Mouse (Mus musculus): ENCODE data around the gene Tfip11. TPM values are rescaled to one million over a fixed set of nuclear protein-coding genes. Genes with fewer than 3 reads are reported as not detected.

Gene Tfip11
- polyA plus RNA-seq, 1 experiment from 2014 or later, result 21.6 TPM

DNA sequence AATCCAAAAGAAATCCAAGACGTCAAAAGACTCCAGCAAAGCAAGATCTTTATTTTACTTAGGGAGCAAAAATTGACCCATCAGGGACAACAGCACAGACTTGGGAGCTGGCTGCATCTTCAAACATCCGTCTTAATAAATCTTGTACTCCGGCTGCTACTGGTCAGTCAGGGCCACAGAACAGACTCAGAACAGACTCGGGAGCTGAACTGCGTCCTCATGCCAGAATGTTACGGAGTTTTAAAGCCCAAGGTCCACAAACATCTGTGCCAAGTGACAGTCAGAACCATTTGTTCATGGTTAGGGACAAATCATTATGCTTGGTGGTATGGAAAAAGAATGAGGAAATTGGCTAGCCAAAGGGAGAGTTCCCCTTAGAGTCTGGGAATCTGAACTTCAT lies 2.9 kb upstream of the Tfip11 start:
- no peak overlapping the region for H3K4me3 ChIP-seq
- no peak for ATAC-seq (ENCODE audit: insufficient number of reproducible peaks, low FRiP score)
- H3K9ac ChIP-seq, result no peak overlapping the region
- WGBS, result 87% methylated on average over 6 of the region's 6 CpGs
- peaks cover 8% of the 10 kb centered on the region for H3K36me3 ChIP-seq
- no peak overlapping the region for H3K27ac ChIP-seq (ENCODE audit: poor library complexity, severe bottlenecking)
- H3K9me3 ChIP-seq (replicated peaks), result no peaks in the 10 kb centered on the region; the same call in 1 of the 2 replicates
- H3K4me1 ChIP-seq (replicated peaks), result peaks cover 23% of the 10 kb centered on the region
- H3K27me3 ChIP-seq (replicated peaks), result no peaks in the 10 kb centered on the region
- no peak overlapping the region for H3K4me2 ChIP-seq

DNA sequence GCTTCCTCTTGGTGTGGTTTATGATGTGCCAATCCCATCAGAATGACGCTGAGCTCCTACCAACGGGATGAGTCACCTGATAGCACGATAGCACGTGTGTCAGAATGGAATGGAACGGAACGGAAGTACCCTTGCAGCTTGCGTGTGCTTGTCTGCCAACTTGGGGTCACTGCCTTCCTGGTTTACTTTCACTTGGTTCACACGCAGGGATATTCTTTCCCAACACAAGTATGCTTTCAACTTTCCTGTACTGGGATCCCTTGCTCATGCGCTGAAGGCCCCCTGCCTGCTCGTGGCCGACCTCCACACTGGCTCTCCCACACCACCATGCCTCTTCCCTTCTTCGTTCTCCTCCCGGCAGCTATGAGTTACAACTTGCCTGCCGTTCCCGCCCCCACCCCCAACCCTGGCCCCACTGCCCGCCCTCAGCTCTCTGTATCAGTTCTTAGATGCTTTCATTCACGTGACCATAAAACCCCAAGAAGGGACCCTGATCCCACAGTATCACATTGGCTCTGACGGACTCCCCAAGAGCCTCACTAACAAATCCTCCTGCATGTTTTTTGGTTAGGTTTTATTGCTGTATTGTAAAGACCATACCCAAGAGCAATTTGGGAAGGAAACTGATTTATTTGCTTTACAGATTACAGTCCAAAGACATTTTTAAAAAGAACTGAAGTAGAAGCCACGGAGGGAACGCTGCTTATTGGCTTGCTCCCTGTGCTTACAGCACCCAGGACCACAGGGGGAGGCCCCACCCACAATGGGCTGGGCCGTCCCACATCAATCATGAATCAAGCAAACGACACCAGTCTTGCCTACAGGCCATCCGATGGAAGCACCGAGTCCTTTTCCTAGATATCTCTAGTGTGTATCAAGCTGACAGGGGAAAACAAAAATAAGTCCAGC lies 1.3 kb upstream of the Tfip11 start:
- H3K27me3 ChIP-seq (replicated peaks), result no peaks in the 10 kb centered on the region
- 22% methylated on average over 24 of the region's 24 CpGs for WGBS
- H3K4me2 ChIP-seq, result peak overlapping the region; percentile 92
- ATAC-seq (ENCODE audit: insufficient number of reproducible peaks, low FRiP score), result peak; percentile 71; the same call in 1 of the 2 replicates
- no peaks in the 10 kb centered on the region; the same call in 1 of the 2 replicates for H3K9me3 ChIP-seq (replicated peaks)
- H3K9ac ChIP-seq, result peak overlapping the region; percentile 26; the same call in 1 of the 2 replicates
- H3K36me3 ChIP-seq, result peaks cover 24% of the 10 kb centered on the region
- H3K27ac ChIP-seq (ENCODE audit: poor library complexity, severe bottlenecking), result peak overlapping the region; percentile 65
- H3K4me3 ChIP-seq, result peak overlapping the region; percentile 81
- H3K4me1 ChIP-seq (replicated peaks), result peaks cover 23% of the 10 kb centered on the region

DNA sequence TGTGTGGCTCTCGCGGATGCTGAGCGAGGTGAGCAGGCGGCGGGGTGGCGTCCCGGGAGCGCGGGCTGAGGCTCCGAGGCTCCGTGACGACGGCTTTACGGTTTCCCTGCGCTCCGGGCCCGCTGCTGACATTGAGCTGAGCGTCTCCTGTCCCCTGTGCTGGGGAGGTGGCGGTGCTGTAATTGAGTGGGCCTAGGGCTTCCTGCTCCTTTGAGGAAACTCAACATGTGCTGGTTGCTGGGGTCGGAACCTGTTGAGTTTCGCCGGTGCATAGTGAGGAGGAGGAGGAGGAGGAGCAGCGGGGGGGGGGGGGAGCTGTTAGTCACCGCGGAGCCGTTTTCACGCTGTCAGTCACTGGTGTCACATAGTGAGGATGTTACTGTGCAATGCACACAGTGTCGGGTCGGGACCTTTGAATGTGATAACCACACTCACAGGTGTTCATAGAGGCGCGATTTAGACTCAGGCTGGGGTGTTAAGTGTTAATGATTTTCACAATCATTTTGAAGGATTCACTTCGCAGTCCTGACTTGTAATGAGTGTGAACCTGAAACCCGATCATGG lies 370 bp downstream of the Tfip11 start:
- no peaks in the 10 kb centered on the region for H3K9me3 ChIP-seq (replicated peaks)
- peak overlapping the region; percentile 92 for H3K4me2 ChIP-seq
- peaks cover 23% of the 10 kb centered on the region for H3K4me1 ChIP-seq (replicated peaks)
- peaks cover 40% of the 10 kb centered on the region for H3K36me3 ChIP-seq
- no peak overlapping the region for H3K27ac ChIP-seq (ENCODE audit: poor library complexity, severe bottlenecking)
- H3K27me3 ChIP-seq (replicated peaks), result no peaks in the 10 kb centered on the region
- H3K4me3 ChIP-seq, result peak overlapping the region; percentile 81
- peak overlapping the region; percentile 80 for H3K9ac ChIP-seq
- ATAC-seq (ENCODE audit: insufficient number of reproducible peaks, low FRiP score), result peak; percentile 37
- WGBS, result under 1% methylated on average over 33 of the region's 33 CpGs

DNA sequence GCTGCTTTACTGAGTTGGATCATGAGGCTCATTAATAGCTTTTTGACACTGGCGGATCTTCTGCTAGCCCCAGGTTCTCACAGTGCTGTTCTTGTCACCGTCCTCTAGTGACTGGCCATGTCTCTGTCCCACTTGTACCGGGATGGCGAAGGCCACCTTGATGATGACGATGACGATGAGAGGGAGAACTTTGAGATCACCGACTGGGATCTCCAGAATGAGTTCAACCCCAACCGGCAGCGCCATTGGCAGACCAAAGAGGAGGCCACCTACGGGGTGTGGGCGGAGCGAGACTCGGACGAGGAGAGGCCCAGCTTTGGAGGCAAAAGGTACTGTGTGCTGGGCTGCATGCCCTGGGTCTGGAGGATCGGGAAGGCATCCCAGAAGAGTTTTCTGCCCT lies 1.7 kb downstream of the Tfip11 start:
- peaks cover 23% of the 10 kb centered on the region for H3K4me1 ChIP-seq (replicated peaks)
- H3K4me2 ChIP-seq, result no peak overlapping the region
- H3K9me3 ChIP-seq (replicated peaks), result no peaks in the 10 kb centered on the region
- H3K27me3 ChIP-seq (replicated peaks), result no peaks in the 10 kb centered on the region
- no peak overlapping the region for H3K4me3 ChIP-seq
- peaks cover 54% of the 10 kb centered on the region for H3K36me3 ChIP-seq
- WGBS, result 92% methylated on average over 15 of the region's 15 CpGs
- H3K27ac ChIP-seq (ENCODE audit: poor library complexity, severe bottlenecking), result no peak overlapping the region
- ATAC-seq (ENCODE audit: insufficient number of reproducible peaks, low FRiP score), result no peak
- no peak overlapping the region for H3K9ac ChIP-seq

DNA sequence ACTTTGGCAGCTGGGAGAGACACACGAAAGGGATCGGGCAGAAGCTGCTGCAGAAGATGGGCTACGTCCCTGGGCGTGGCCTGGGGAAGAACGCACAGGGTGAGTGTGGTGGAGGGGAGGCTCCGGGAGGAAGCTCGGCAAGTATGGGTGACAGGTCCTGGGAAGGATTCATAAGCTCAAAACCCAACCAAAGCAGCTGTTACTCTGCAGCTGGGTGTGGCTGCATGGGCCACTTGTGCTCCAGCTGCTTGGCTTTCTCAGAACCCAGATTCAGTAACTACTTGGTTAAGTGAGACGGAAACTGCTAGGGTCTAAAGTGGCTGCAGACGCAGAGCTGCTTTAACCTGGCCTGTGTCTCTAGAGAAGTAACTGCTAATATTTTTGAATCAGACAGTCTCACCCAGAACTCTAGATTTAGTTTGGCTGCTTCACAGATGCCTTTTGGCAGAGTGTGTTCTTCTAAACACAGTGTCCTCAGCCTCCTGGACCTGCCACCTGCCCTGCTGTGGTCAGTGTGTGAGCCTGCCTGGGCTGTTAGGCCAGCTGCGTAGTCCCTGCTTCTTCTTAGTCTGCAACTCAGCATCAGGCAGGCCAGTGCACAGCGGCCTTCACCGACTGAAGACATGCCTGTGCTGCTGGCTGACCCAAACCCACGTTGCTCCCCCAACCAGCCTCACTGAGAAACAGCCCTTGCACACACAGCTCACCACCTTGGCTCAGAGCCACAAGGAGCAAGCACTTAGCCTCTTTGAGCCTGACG lies 3.8 kb downstream of the Tfip11 start:
- WGBS, result 90% methylated on average over 14 of the region's 14 CpGs
- H3K27me3 ChIP-seq (replicated peaks), result no peaks in the 10 kb centered on the region
- H3K9ac ChIP-seq, result no peak overlapping the region
- H3K4me3 ChIP-seq, result no peak overlapping the region
- H3K4me2 ChIP-seq, result no peak overlapping the region
- H3K36me3 ChIP-seq, result peaks cover 75% of the 10 kb centered on the region
- H3K9me3 ChIP-seq (replicated peaks), result no peaks in the 10 kb centered on the region
- H3K4me1 ChIP-seq (replicated peaks), result peaks cover 17% of the 10 kb centered on the region
- H3K27ac ChIP-seq (ENCODE audit: poor library complexity, severe bottlenecking), result no peak overlapping the region
- ATAC-seq (ENCODE audit: insufficient number of reproducible peaks, low FRiP score), result no peak

DNA sequence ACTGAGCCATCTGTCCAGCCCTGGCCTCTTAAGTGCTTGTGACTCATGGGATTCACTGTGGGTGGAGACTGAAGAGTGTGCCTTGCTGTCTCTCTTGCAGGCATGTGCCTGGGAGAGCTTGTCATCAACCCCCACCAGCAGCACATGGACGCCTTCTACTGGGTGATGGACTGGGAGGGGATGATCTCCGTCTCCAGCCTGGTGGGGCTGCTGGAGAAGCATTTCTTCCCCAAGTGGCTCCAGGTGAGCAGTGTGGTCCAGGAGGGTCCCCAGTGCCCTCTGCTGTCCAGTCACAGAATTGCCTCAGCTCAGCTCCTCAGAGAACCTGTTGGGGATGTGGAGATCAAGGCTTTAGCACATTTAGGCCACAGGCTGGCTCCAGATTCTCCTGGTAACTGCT lies 9.3 kb downstream of the Tfip11 start:
- Histone ChIP-seq H3K36me3 (peaks cover 92% of the 10 kb centered on the region), H3K4me2 (no peak overlapping the region), H3K27me3 (replicated peaks) (no peaks in the 10 kb centered on the region), H3K9ac (no peak overlapping the region), H3K27ac (ENCODE audit: poor library complexity, severe bottlenecking) (no peak overlapping the region), H3K4me3 (no peak overlapping the region), H3K4me1 (replicated peaks) (no peaks in the 10 kb centered on the region), H3K9me3 (replicated peaks) (no peaks in the 10 kb centered on the region)
- 28% methylated on average over 2 of the region's 2 CpGs for WGBS
- ATAC-seq (ENCODE audit: insufficient number of reproducible peaks, low FRiP score), result no peak

DNA sequence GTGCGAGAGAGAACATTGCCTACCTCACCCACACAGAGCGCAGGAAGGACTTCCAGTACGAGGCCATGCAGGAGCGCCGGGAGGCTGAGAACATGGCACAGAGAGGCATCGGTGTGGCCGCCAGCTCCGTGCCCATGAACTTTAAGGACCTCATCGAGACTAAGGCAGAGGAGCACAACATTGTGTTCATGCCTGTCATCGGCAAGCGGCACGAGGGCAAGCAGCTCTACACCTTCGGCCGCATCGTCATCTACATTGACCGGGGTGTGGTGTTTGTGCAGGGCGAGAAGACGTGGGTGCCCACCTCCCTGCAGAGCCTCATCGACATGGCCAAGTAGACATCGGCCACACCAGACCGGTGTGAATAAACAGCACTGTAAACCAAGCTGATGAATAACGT lies 10.8 kb downstream of the Tfip11 start:
- Histone ChIP-seq H3K4me1 (replicated peaks) (peaks cover 4% of the 10 kb centered on the region), H3K4me3 (no peak overlapping the region), H3K9me3 (replicated peaks) (no peaks in the 10 kb centered on the region), H3K27me3 (replicated peaks) (no peaks in the 10 kb centered on the region), H3K4me2 (no peak overlapping the region), H3K36me3 (peaks cover 77% of the 10 kb centered on the region), H3K9ac (0 out of 2 replicates have a peak overlapping the region, but pooled peaks have one; percentile 7), H3K27ac (ENCODE audit: poor library complexity, severe bottlenecking) (no peak overlapping the region)
- 90% methylated on average over 22 of the region's 22 CpGs for WGBS
- no peak for ATAC-seq (ENCODE audit: insufficient number of reproducible peaks, low FRiP score)

DNA sequence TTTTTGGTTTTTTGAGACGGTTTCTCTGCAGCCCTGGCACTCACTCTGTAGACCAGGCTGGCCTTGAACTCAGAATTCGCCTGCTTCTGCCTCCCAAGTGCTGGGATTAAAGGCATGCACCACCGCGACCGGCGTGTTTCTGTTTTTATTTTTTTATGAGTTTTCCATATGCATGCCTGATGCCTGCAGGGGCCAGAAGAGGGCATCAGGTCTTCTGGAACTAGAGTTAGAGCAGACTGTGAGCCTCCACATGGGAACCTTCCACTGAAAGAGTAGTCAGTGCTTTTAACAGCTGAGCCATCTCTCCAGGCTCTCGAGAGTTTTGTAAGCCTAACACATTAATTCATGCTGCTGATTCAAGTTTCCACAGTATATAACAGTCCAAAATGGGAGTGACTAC lies 13.1 kb downstream of the Tfip11 start:
- no peaks in the 10 kb centered on the region for H3K27me3 ChIP-seq (replicated peaks)
- no peak overlapping the region for H3K9ac ChIP-seq
- no peak overlapping the region for H3K27ac ChIP-seq (ENCODE audit: poor library complexity, severe bottlenecking)
- no peaks in the 10 kb centered on the region for H3K9me3 ChIP-seq (replicated peaks)
- peaks cover 12% of the 10 kb centered on the region for H3K4me1 ChIP-seq (replicated peaks)
- peaks cover 55% of the 10 kb centered on the region for H3K36me3 ChIP-seq
- no peak overlapping the region for H3K4me3 ChIP-seq
- no peak overlapping the region for H3K4me2 ChIP-seq
- WGBS, result 75% methylated on average over 7 of the region's 7 CpGs
- no peak for ATAC-seq (ENCODE audit: insufficient number of reproducible peaks, low FRiP score)

DNA sequence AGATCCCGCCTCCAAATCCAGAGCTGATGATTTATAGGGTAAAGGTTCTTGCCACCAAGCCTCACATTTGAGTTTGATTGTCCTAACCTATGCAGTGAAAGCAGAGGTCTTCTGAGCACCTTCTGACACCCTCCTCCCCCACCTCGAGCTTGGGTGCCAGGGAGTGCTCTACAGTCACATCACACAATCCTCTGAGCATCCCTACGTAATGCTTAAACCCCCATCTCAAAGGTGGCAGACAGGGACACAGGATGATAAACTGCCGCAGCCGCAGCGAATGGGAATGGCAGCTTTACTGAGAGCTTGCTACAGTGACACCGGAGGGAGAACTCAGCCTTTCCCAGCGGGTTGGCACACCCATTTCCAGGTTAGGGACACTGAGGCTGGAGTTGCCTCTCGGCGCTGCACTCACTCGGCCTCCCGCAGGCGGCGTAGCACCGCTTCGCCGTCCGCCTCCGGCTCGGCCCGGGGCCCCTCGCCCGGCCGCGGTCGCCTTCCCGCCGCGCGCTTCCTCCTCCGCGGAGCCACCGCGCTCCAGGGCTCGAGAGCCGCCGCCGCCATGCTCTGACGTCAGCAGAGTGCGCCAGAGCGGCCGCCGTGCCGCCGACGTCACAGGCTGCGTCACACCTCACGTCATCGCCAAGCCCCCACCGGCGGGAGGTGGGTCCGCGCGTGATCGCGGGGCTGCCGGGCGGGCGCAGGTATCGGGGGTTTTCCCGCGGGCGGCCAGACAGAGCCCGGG lies 16.5 kb downstream of the Tfip11 start, which contains the start of the genes Srrd and Hps4:
TSS of gene Srrd (minus strand) at position 578 of the 742 bp plus-strand sequence.
TSS of gene Hps4 (plus strand) at position 621 of the 742 bp plus-strand sequence.
- Histone ChIP-seq H3K9me3 (replicated peaks) (no peaks in the 10 kb centered on the region), H3K4me2 (peak within 1 kb of the TSS; percentile 86), H3K36me3 (peaks cover 25% of the 10 kb centered on the region), H3K27ac (ENCODE audit: poor library complexity, severe bottlenecking) (no peak within 1 kb of the TSS), H3K27me3 (replicated peaks) (no peaks in the 10 kb centered on the region), H3K4me3 (peak within 1 kb of the TSS; percentile 92), H3K9ac (peak within 1 kb of the TSS; percentile 89), H3K4me1 (replicated peaks) (peaks cover 12% of the 10 kb centered on the region)
- 2% methylated on average over 64 of the region's 64 CpGs for WGBS
- peak; percentile 81 for ATAC-seq (ENCODE audit: insufficient number of reproducible peaks, low FRiP score)

DNA sequence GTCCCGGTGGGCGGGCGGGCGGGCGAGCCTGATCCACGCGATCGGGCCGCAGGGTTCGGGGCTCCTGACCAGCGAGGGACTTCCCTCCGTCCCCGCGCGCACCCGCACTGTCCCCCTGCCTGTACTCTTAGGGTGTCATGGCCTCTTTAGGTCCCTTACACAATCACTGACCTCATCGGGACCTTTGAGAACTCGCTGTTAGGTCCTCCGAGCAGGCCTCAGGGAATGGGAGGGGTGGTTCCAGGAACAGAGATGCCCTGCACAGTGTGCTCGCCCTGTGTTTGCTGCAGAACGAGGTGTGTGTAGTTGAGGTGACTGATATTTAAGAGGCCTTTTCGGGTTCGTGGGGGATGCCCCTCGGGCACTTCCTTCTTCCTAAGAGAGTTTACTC lies 17.0 kb downstream of the Tfip11 start:
- H3K36me3 ChIP-seq, result peaks cover 23% of the 10 kb centered on the region
- H3K9ac ChIP-seq, result peak overlapping the region; percentile 89
- no peak overlapping the region for H3K27ac ChIP-seq (ENCODE audit: poor library complexity, severe bottlenecking)
- H3K4me3 ChIP-seq, result peak overlapping the region; percentile 92
- H3K4me2 ChIP-seq, result peak overlapping the region; percentile 86
- H3K9me3 ChIP-seq (replicated peaks), result no peaks in the 10 kb centered on the region
- ATAC-seq (ENCODE audit: insufficient number of reproducible peaks, low FRiP score), result peak; percentile 71
- H3K27me3 ChIP-seq (replicated peaks), result no peaks in the 10 kb centered on the region
- peaks cover 12% of the 10 kb centered on the region for H3K4me1 ChIP-seq (replicated peaks)
- WGBS, result 0% methylated on average over 24 of the region's 24 CpGs
